Mouse (Mus musculus) left cerebral cortex, postnatal 14 days (tissue): Measurements from ENCODE around the gene Gm9887. TPM values are rescaled to one million over a fixed set of nuclear protein-coding genes. Genes with fewer than 3 reads are reported as not detected.
A peak's percentile ranks its signal among the peaks of the same experiment; 100 is the strongest.

Experiments used
- DNase-seq, 2 experiments: peaks; one replicate each; pipeline ENCODE4 v3.0.0; 2021 to 2022; ENCODE audit warnings: low spot score in 2 of 2, mixed read lengths in 1 of 2
- intact Hi-C: fragments of 180-260 bp; cut with DNase I; formaldehyde crosslinking; loops from one replicate; pipeline ENCODE4 v1.15.1; 2025
- long read RNA-seq, 2 experiments: library from polyadenylated mRNA; stranded (forward); transcript quantifications; one replicate each; pipeline ENCODE4 v2.0.0; 2021
- total RNA-seq, 2 experiments: library from RNA; stranded (reverse); gene quantifications; 2 replicates each; pipeline ENCODE4 v1.2.3; 2021

Gm9887 gene
- 1 to 10 TPM; 1.0 to 2.7 TPM for total RNA-seq
- long read RNA-seq, experiment 1, partial matches to known transcripts = 0 of 2 reads
- long read RNA-seq, experiment 1, other reads (novel, unspliced or antisense) = 0 of 2 reads
- long read RNA-seq, experiment 2, partial matches to known transcripts = 0 of 1 reads
- long read RNA-seq, experiment 2, other reads (novel, unspliced or antisense) = 0 of 1 reads

GRCm38 (mm10) chr12:69371854-69372671 lies at the start of gene Gm9887, which contains the start of gene Arf6:
TSS of gene Gm9887 (minus strand) at chr12:69372458.
TSS of gene Arf6 (plus strand) at chr12:69372150.
- intact Hi-C loops = loop anchor here (5.0 kb wide), 3 partner anchors 65 to 310 kb away; partner anchors contain the start of genes Sos2 and Vcpkmt
- DNase-seq = peak; percentile 96 to 99

- intact Hi-C loops = no loop called here
Observed at GRCm38 (mm10) chr12:69420716-69421115, 48.5 kb upstream of the Gm9887 start.

GRCm38 (mm10) chr12:69419606-69420005 lies 47.3 kb upstream of the Gm9887 start:
- DNase-seq = no peak
- intact Hi-C loops = no loop called here

More at GRCm38 (mm10) chr12:69420716-69421115, 48.5 kb upstream of the Gm9887 start:
- DNase-seq = no peak

GRCm38 (mm10) chr12:69419017-69419605 lies 46.9 kb upstream of the Gm9887 start:
- intact Hi-C loops = no loop called here
- DNase-seq = peak; percentile 22 to 26

GRCm38 (mm10) chr12:69418606-69419005 lies 46.3 kb upstream of the Gm9887 start:
- DNase-seq = no peak
- intact Hi-C loops = no loop called here

GRCm38 (mm10) chr12:69417701-69418291 lies 45.5 kb upstream of the Gm9887 start:
- DNase-seq = no peak
- intact Hi-C loops = no loop called here

- intact Hi-C loops = no loop called here
- DNase-seq = no peak
Observed at GRCm38 (mm10) chr12:69416793-69417192, 44.5 kb upstream of the Gm9887 start.

- intact Hi-C loops = no loop called here
- no peak for DNase-seq
Observed at GRCm38 (mm10) chr12:69414826-69415572, 42.7 kb upstream of the Gm9887 start.

GRCm38 (mm10) chr12:69413303-69413702 lies 41.0 kb upstream of the Gm9887 start:
- intact Hi-C loops = no loop called here
- DNase-seq = no peak

- DNase-seq = no peak
- intact Hi-C loops = no loop called here
Observed at GRCm38 (mm10) chr12:69411936-69412335, 39.7 kb upstream of the Gm9887 start.

GRCm38 (mm10) chr12:69410767-69411166 lies 38.5 kb upstream of the Gm9887 start:
- no peak for DNase-seq
- intact Hi-C loops = no loop called here

GRCm38 (mm10) chr12:69402594-69403167 lies 30.4 kb upstream of the Gm9887 start:
- intact Hi-C loops = no loop called here
- DNase-seq = no peak

- intact Hi-C loops = no loop called here
- DNase-seq = no peak
Observed at GRCm38 (mm10) chr12:69402100-69402499, 29.8 kb upstream of the Gm9887 start.

- DNase-seq = no peak
- intact Hi-C loops = no loop called here
Observed at GRCm38 (mm10) chr12:69400871-69401286, 28.6 kb upstream of the Gm9887 start.

- intact Hi-C loops = no loop called here
- DNase-seq = no peak
Observed at GRCm38 (mm10) chr12:69400367-69400766, 28.1 kb upstream of the Gm9887 start.

- intact Hi-C loops = no loop called here
- no peak for DNase-seq
Observed at GRCm38 (mm10) chr12:69394456-69394855, 22.2 kb upstream of the Gm9887 start.

- DNase-seq = no peak
- intact Hi-C loops = no loop called here
Observed at GRCm38 (mm10) chr12:69393076-69393475, 20.8 kb upstream of the Gm9887 start.

- intact Hi-C loops = no loop called here
- no peak for DNase-seq
Observed at GRCm38 (mm10) chr12:69390000-69390698, 17.9 kb upstream of the Gm9887 start.
